In genomic region chr12:80133011-80133545, GRCm38 (mm10) we compare ENCODE assay signal across 7 mouse cellular contexts. TPM values are rescaled to one million over a fixed set of nuclear protein-coding genes. Genes with fewer than 3 reads are reported as not detected.
A peak's percentile ranks its signal among the peaks of the same experiment; 100 is the strongest.
DNase-seq lines count a peak whose midpoint lies in the region; ATAC-seq and TF ChIP-seq lines count a peak whose summit lies in the region.

No protein-coding gene starts in this region.

- H3K36me3 ChIP-seq in forebrain, embryonic 11.5 days (ENCODE audit: control insufficient read depth, insufficient read depth, low read length): no peaks in the 10 kb centered on the region
- no peaks in the 10 kb centered on the region for H3K36me3 ChIP-seq in liver, embryonic 14.5 days (replicated peaks; ENCODE audit: control insufficient read depth, insufficient read depth, low read depth)

- peak; percentile 40 for DNase-seq in thymus, postnatal 0 days (ENCODE audit: low spot score)
- no peak for DNase-seq in thymus, adult 18-20 months
- no peak for DNase-seq in forebrain, embryonic 11.5 days (ENCODE audit: low spot score)
- DNase-seq in liver, embryonic 14.5 days (ENCODE audit: low read depth in 3 of 3, low spot score in 3 of 3): no peak
- no peak for DNase-seq in kidney, adult 11 months
- no peak for DNase-seq in frontal cortex, adult 2 months (ENCODE audit: extremely low spot score in 1 of 2, low spot score in 1 of 2)

- H3K4me1 ChIP-seq in forebrain, embryonic 11.5 days (replicated peaks; ENCODE audit: control insufficient read depth, insufficient read depth, low read length): peaks cover 21% of the 10 kb centered on the region
- peaks cover 14 to 25% of the 10 kb centered on the region in 2 experiments for H3K4me1 ChIP-seq in liver, embryonic 14.5 days (replicated peaks; ENCODE audit: control insufficient read depth in 2 of 2, insufficient read depth in 2 of 2, low read length in 1 of 2)

- peak; percentile 34 for ATAC-seq in forebrain, embryonic 11.5 days (replicated peaks; ENCODE audit: low FRiP score)
- peak; percentile 22; the same call in 1 of the 2 replicates for ATAC-seq in liver, embryonic 14.5 days (ENCODE audit: insufficient read depth)
- ATAC-seq in cerebellum, adult (ENCODE audit: insufficient number of reproducible peaks, low FRiP score, low TSS enrichment): no peak

- TF ChIP-seq EP300 in liver, embryonic 14.5 days (IDR thresholded peaks at IDR 0.05; ENCODE audit: low read depth): no peak

- H3K9me3 ChIP-seq in forebrain, embryonic 11.5 days (ENCODE audit: control insufficient read depth, low read length): no peaks in the 10 kb centered on the region
- H3K9me3 ChIP-seq in liver, embryonic 14.5 days (ENCODE audit: control insufficient read depth, low read length): no peaks in the 10 kb centered on the region

- no peak for TF ChIP-seq CTCF in liver, embryonic 14.5 days (IDR thresholded peaks at IDR 0.05; ENCODE audit: low read depth)

- WGBS in forebrain, embryonic 11.5 days: 39% methylated on average over 9 of the region's 9 CpGs
- 41% methylated on average over 9 of the region's 9 CpGs for WGBS in liver, embryonic 14.5 days (ENCODE audit: insufficient replicate concordance)

- H3K4me2 ChIP-seq in forebrain, embryonic 11.5 days (ENCODE audit: low read depth, low read length, severe bottlenecking): peak overlapping the region; percentile 54; the same call in 1 of the 2 replicates
- H3K4me2 ChIP-seq in liver, embryonic 14.5 days (ENCODE audit: low read depth): peak overlapping the region; percentile 89

- H3K9ac ChIP-seq in forebrain, embryonic 11.5 days (ENCODE audit: low read length): no peak overlapping the region
- H3K9ac ChIP-seq in liver, embryonic 14.5 days (replicated peaks): no peak overlapping the region

- H3K27me3 ChIP-seq in forebrain, embryonic 11.5 days (ENCODE audit: control insufficient read depth, insufficient read depth, low read length): no peaks in the 10 kb centered on the region
- no peaks in the 10 kb centered on the region for H3K27me3 ChIP-seq in liver, embryonic 14.5 days (ENCODE audit: control insufficient read depth, insufficient read depth, low read length)

- no peak overlapping the region for H3K4me3 ChIP-seq in forebrain, embryonic 11.5 days (ENCODE audit: low read depth, low read length)
- H3K4me3 ChIP-seq in liver, embryonic 14.5 days (ENCODE audit: insufficient read depth in 1 of 2, low read depth in 2 of 2, low read length in 2 of 2): peak overlapping the region in 1 of 2 experiments; percentile 67; a peak in 2 of 4 replicates

- 0 out of 2 replicates have a peak overlapping the region, but pooled peaks have one; percentile 5 for H3K27ac ChIP-seq in forebrain, embryonic 11.5 days (ENCODE audit: low read depth, low read length)
- H3K27ac ChIP-seq in liver, embryonic 14.5 days: no peak overlapping the region

RNA-seq across cellular contexts. Expression of gene Zfp36l1, which starts 20.3 kb away (rescaled TPM):
- polyA plus RNA-seq in thymus, postnatal 0 days (2015; fragmentation: Nextera tagmentation; extraction: Ambion mirVana): 63.4 and 69.7 TPM in 2 replicates
- 164 and 173 TPM in 2 replicates for polyA plus RNA-seq in forebrain, embryonic 11.5 days (2014; fragmentation: Nextera tagmentation; extraction: Ambion mirVana)
- polyA plus RNA-seq in liver, embryonic 14.5 days (2012; rRNA removed): 19.4 and 23.5 TPM in 2 replicates
- 22.7 and 28.5 TPM in 2 replicates for polyA plus RNA-seq in liver, embryonic 14.5 days (2014; fragmentation: Nextera tagmentation; extraction: Ambion mirVana)
- 22.0 and 24.3 TPM in 2 replicates for polyA plus RNA-seq in frontal cortex, adult 2 months (2012; rRNA removed)
